In genomic region chr10:127340577-127341359, GRCm38 (mm10) we compare ENCODE assay signal across 1 mouse cellular context.
TF ChIP-seq lines count a peak whose summit lies in the region.

No protein-coding gene starts in this region.

TF ChIP-seq in MEL, 35 proteins besides CTCF, POLR2A, EP300 and RAD21 (continued from another document):
- TF ChIP-seq MAFK (IDR thresholded peaks at IDR 0.05; ENCODE audit: borderline replicate concordance, low read depth, low read length), result no peak
TF ChIP-seq in MEL: peak in this region for 0.
